Mouse (Mus musculus) T-helper 17 cell (primary cell): ENCODE measurements around the gene Acads.

ENCODE experiments used
- in situ Hi-C, 2 experiments: fragments of 300-600 bp; cut with MboI, MseI; formaldehyde crosslinking; loops; 1 replicate in 1 of 2; 2 replicates in 1 of 2; pipeline ENCODE4 v1.15.1; 2025; ENCODE audit warnings: high pct_unique_total_duplicates in 2 of 2

Acads gene

DNA sequence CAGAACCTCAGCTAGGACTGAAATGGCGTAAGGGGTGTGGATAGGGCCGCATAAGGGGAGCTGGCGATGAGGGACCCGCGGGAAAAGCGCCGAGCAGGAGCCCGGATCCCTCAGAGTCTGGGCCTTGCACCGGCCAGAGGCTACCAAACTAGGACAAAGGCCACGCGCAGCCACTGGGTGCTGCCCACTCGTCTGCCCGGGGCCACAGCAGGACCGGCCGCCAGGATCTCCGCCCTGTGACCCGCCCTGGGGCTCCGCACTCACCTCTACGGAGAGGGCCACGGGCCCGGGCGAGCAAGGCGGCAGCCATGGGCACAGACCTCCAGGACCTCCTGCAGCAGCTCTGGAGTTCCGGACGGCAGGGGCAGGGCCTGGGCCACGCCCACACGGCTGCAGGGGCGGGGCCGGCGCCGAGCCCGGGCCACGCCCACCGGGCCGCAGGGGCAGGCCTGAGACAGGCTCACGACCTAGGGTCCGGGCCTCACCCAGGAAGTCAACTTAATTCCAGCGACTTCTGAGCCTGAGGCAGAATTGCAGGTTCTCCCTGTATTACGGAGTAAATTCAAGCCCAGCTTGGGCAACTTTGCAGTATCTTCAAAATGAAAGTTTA lies at the start of gene Acads:
TSS of gene Acads (minus strand) at position 386 of the 610 bp plus-strand sequence.
- in situ Hi-C loops = no loop called here

DNA sequence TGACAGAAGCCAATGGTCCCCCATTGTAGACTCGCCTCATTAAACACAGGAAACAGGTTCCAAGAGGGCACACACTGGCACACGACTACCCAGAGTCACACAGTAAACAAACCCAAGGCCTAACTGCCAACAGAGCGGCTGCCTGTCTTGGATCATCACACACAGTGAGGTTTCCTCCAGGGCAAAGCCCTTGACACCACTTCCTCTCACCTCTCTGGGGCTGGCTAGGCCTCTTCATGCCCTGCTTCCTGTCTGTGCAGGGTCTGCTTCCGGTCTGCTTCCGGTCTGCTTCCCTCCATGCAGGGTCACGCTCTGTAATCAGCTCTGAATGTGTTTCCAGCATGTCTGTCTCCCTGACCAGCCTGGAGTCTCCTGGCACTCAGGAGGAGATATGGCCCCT lies 48.2 kb upstream of the Acads start:
- in situ Hi-C loops = loop anchor here in 1 of 2 experiments (5.0 kb wide), 1 partner anchor 60 kb away; no protein-coding TSS in a partner anchor

- in situ Hi-C loops = loop anchor here in 1 of 2 experiments (5.0 kb wide), 1 partner anchor 60 kb away; no protein-coding TSS in a partner anchor
Observed at GRCm38 (mm10) chr5:115166815-115167194, 47.7 kb upstream of the Acads start.

DNA sequence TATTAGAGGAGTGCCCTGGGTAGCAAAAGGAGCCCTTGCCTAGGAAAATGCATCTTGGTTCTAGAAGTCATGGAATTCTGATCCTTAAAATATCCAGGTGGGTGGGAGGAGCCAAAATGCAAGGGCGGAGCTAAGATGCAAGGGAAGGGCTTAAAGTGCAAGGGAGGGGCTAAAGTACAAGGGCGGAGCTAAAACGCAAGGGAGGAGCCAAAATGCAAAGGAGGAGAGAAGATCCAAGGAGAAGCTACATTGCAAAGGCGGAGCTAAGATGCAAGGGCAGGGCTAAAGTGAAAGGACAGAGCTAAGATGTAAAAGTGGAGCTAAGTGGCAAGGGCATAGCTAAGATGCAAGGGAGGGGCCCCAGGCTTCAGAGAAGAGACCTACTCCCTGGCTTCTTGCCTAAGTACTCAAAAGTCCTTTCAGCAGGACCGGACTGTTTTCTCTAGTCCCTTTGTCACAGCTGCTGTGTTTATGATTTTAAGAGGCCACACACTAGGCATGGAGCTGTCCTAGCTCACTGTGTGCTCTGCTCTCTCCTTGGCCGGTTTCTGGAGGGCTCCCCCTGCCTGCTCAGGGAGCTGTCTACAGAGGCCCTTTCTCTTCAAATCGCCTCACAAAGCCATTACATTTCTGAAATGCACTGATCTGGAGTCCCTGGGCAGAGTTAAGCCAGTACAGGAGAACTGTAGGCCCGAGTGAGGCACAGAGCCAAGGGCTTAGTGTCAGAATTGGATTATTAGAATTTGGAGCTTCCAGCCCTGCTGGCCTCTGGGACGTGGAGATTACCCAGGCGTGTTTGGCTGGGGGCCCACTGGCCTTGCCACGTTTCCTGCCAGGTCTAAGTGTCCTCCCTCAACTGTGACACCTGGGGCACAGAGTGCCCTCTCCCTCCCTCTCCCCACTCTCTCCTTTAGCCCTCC lies 47.0 kb upstream of the Acads start:
- in situ Hi-C loops = loop anchor here in 1 of 2 experiments (5.0 kb wide), 1 partner anchor 61 kb away; no protein-coding TSS in a partner anchor

- in situ Hi-C loops = loop anchor here in 1 of 2 experiments (5.0 kb wide), 1 partner anchor 62 kb away; no protein-coding TSS in a partner anchor
Observed at GRCm38 (mm10) chr5:115165351-115165750, 46.2 kb upstream of the Acads start.

GRCm38 (mm10) chr5:115164446-115164845 lies 45.3 kb upstream of the Acads start:
- in situ Hi-C loops = loop anchor here in 1 of 2 experiments (5.0 kb wide), 1 partner anchor 37 kb away; no protein-coding TSS in a partner anchor

- in situ Hi-C loops = loop anchor here in 1 of 2 experiments (5.0 kb wide), 1 partner anchor 36 kb away; no protein-coding TSS in a partner anchor
Observed at GRCm38 (mm10) chr5:115163563-115163962, 44.4 kb upstream of the Acads start.

GRCm38 (mm10) chr5:115161940-115162279 lies 42.8 kb upstream of the Acads start:
- in situ Hi-C loops = loop anchor here in 1 of 2 experiments (5.0 kb wide), 1 partner anchor 35 kb away; no protein-coding TSS in a partner anchor

DNA sequence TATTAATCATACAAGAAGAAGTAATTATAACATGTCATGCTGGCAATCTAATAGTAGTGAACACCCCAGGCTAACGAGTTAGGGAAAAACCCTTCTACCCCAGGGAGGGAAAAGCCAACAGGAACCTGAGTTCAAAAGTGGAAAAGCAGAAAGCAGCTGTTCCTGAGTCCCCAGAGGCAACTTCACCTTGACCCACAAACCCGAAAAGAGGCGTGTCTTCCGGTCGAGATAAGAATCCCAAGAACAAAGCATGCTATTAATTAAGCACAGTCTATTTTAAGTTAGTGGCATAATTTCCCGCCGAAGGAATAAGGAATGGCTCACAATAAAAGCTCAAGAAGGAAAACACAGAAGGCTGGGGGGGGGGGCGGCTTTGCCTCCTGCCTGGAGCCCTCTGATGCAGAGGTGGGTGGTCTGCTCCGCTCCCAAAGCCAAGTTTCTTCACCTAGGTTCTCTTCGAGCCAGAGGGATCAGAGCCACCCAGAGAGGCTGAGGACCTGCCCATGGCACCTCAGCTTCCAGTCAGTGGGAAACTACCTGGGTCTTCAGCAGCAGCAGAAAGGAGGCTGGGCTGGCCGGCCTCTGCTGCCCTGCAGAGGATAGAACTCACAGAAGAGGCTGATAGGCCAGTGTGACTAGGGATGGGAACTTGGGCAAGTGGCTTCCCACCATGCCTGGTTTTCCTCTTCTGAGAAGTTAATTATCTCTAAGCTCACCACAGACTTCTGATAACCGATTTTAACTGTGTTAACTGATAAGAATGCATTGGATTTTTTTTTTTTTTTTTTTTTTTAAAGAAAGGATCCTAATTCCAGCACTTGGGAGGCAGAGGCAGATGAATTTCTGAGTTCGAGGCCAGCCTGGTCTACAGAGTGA lies 42.2 kb upstream of the Acads start:
- in situ Hi-C loops = loop anchor here in 1 of 2 experiments (5.0 kb wide), 1 partner anchor 34 kb away; no protein-coding TSS in a partner anchor

DNA sequence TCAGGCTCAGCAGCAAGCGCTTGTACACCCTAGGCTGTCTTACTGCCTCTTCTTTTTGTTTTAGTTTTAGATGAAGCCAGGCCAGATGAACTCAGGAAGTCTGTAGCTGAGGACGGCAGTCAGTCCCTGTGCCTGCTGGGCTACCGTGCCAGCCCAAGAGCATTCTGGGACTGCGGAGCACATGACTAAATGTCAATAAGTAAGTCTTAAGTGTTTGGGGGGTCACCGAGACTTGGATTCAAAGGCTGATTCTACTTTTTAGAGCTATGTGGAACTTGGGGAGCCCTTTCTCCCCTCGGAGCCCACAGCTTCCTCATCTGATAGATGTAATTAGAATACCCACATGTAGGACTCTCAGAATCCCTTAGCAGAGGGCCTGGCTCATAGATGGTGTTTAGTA lies 41.5 kb upstream of the Acads start:
- in situ Hi-C loops = loop anchor here in 1 of 2 experiments (5.0 kb wide), 1 partner anchor 33 kb away; no protein-coding TSS in a partner anchor

DNA sequence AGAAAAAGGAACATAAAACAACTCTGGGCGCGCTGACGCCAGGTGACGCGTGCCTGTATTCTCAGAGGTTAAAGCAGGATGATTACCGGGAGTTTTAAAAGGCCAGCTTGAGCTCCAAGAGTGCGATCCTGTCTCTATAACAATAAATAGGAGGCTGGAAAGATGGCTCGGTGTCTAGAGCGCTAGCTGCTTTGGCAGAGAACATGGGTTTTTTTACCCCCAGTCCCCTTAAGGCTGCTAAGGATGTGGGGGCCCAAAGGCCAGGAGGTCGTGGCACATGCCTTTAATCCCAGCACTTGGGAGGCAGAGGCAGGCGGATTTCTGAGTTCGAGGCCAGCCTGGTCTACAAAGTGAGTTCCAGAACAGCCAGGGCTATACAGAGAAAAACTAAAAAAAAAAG lies 40.0 kb upstream of the Acads start:
- in situ Hi-C loops = no loop called here

GRCm38 (mm10) chr5:115158040-115158983 lies 39.2 kb upstream of the Acads start, which contains the start of gene Mlec:
TSS of gene Mlec (minus strand) at chr5:115158179.
- in situ Hi-C loops = no loop called here

- in situ Hi-C loops = no loop called here
Observed at GRCm38 (mm10) chr5:115156933-115157589, 37.9 kb upstream of the Acads start.

DNA sequence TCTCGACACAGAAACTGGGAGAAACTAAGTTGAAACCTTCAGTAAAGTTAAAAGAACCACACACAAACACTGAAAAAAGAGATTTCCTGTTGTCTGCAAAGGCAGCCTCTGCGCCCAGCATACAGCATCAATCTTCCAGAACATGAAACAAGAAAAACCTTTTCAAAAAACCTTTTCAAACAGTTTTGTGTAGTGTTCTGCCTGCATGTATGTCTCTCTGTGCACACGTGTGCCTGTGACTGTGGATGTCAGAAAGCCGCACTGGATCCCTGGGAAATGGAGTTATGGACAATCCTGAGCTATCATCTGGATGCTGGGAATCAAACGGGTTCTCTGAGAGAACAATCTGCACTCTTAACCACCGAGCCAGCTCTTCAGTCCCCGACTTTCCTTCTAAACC lies 37.3 kb upstream of the Acads start:
- in situ Hi-C loops = no loop called here

- in situ Hi-C loops = no loop called here
Observed at GRCm38 (mm10) chr5:115155831-115156230, 36.7 kb upstream of the Acads start.

DNA sequence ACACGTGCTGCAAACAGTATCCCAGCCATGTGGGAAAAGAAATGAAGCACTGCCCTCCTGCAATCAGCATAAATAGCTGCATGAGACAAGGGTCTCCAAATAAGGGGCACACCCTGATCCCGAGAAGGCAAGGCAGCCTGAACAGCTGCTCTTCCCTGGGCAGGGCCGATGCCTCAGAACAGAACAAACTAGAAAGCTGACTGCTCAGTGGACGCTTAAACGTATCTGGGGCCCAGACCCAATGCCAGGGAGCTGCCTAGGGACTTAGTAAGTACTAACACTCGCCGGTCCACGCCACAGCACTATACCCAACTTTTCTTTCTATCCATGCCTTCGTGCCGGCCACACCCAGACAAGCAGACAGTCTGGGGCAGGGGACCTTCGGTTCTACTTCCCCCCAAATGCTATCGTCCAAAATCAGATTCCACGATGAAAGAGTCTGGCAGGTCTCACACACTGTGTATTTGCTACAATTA lies 36.0 kb upstream of the Acads start:
- in situ Hi-C loops = no loop called here

DNA sequence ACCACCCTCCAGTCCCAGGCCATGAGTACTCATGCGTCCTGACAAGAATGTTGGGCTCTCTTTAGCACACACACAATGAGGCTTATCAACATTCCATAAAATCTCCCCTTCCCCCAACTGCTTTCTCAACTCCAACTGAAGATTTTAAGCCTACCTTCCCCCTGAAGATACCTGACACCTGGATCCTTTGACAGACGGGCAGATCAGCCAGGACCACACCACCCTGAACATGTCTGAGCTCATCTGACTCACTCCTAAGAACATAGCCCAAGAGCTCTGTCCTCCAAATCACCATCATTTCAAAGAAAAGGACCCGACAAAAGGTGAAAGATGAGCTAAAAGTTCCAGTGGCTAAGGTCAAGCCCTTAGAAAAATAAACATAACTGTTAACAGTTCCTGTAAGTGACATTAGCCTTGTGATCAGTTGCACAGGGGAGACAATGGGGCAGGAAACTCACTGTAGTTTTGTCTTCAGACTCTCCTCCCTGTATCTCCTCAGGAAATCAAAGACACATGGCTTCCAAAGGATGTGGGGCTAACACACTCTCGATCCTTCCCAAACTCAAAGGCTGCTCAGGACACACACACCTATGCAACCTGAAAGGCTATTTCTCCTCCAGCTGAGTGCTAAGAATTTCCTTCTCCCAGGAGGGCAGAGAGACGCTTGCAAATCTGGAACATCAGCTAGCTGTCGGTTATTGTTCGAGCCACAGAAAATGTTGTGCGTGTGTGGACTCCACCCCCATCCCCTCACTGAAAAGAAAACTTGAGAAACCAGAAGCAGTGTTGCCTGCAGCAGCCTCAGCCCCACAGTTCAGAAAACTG lies 33.2 kb upstream of the Acads start:
- in situ Hi-C loops = no loop called here

- in situ Hi-C loops = no loop called here
Observed at GRCm38 (mm10) chr5:115151457-115151856, 32.3 kb upstream of the Acads start.
